In genomic region chr1:175692997-175693361, GRCm38 (mm10) we compare ENCODE assay signal across 8 mouse cellular contexts. TPM values are rescaled to one million over a fixed set of nuclear protein-coding genes. Genes with fewer than 3 reads are reported as not detected.
DNase-seq lines count a peak whose midpoint lies in the region; ATAC-seq and TF ChIP-seq lines count a peak whose summit lies in the region.

No protein-coding gene starts in this region.

- no peak for TF ChIP-seq POLR2A in liver, adult 2 months (IDR thresholded peaks at IDR 0.05; ENCODE audit: extremely low read depth, insufficient read depth, low read length)

- no peak for TF ChIP-seq CTCF in liver, adult 2 months (IDR thresholded peaks at IDR 0.05; ENCODE audit: low read depth, low read length)

- H3K9me3 ChIP-seq in embryonic facial prominence, embryonic 15.5 days (replicated peaks) = no peaks in the 10 kb centered on the region
- H3K9me3 ChIP-seq in limb, embryonic 11.5 days (ENCODE audit: control insufficient read depth, low read length) = no peaks in the 10 kb centered on the region
- H3K9me3 ChIP-seq in neural tube, embryonic 14.5 days (ENCODE audit: control insufficient read depth, low read length) = no peaks in the 10 kb centered on the region

- no peaks in the 10 kb centered on the region for H3K79me2 ChIP-seq in liver, adult 2 months (ENCODE audit: control insufficient read depth, insufficient read depth, low read length)

- WGBS in liver, adult 2 months = under 1% methylated on average over 16 of the region's 17 CpGs
- WGBS in embryonic facial prominence, embryonic 15.5 days = under 1% methylated on average over 17 of the region's 17 CpGs
- WGBS in limb, embryonic 11.5 days = under 1% methylated on average over 17 of the region's 17 CpGs
- WGBS in neural tube, embryonic 14.5 days = under 1% methylated on average over 17 of the region's 17 CpGs

- H3K4me1 ChIP-seq in liver, adult 2 months (ENCODE audit: control insufficient read depth, insufficient read depth, low read length) = peaks cover 3% of the 10 kb centered on the region
- H3K4me1 ChIP-seq in embryonic facial prominence, embryonic 15.5 days = peaks cover 18% of the 10 kb centered on the region
- H3K4me1 ChIP-seq in limb, embryonic 11.5 days (ENCODE audit: control insufficient read depth, insufficient read depth, low read length) = no peaks in the 10 kb centered on the region
- peaks cover 6% of the 10 kb centered on the region for H3K4me1 ChIP-seq in neural tube, embryonic 14.5 days (ENCODE audit: control insufficient read depth, insufficient read depth, low read length)

- no peak overlapping the region for H3K27ac ChIP-seq in liver, adult 2 months (replicated peaks; ENCODE audit: insufficient read depth, low read depth, low read length)
- no peak overlapping the region for H3K27ac ChIP-seq in embryonic facial prominence, embryonic 15.5 days (replicated peaks)
- H3K27ac ChIP-seq in limb, embryonic 11.5 days (replicated peaks; ENCODE audit: low read depth, low read length) = no peak overlapping the region
- no peak overlapping the region for H3K27ac ChIP-seq in neural tube, embryonic 14.5 days (ENCODE audit: low read depth, low read length)

- H3K36me3 ChIP-seq in liver, adult 2 months (ENCODE audit: control insufficient read depth, insufficient read depth, low read length) = no peaks in the 10 kb centered on the region
- H3K36me3 ChIP-seq in embryonic facial prominence, embryonic 15.5 days = peaks cover under 1% of the 10 kb centered on the region; the same call in 1 of the 2 replicates
- H3K36me3 ChIP-seq in limb, embryonic 11.5 days (ENCODE audit: control insufficient read depth, insufficient read depth, low read length) = no peaks in the 10 kb centered on the region
- H3K36me3 ChIP-seq in neural tube, embryonic 14.5 days (ENCODE audit: control insufficient read depth, insufficient read depth, low read length) = no peaks in the 10 kb centered on the region

- H3K4me2 ChIP-seq in embryonic facial prominence, embryonic 15.5 days (replicated peaks) = peak overlapping the region; percentile 92
- peak overlapping the region; percentile 36 for H3K4me2 ChIP-seq in limb, embryonic 11.5 days (ENCODE audit: low read depth, severe bottlenecking)
- H3K4me2 ChIP-seq in neural tube, embryonic 14.5 days (ENCODE audit: low read depth, low read length) = peak overlapping the region; percentile 87

- no peak; the same call in 1 of the 2 replicates for ATAC-seq in embryonic facial prominence, embryonic 15.5 days (ENCODE audit: insufficient number of reproducible peaks, low FRiP score, low TSS enrichment, low read depth)
- ATAC-seq in limb, embryonic 11.5 days (ENCODE audit: insufficient number of reproducible peaks, low FRiP score, low TSS enrichment, low read depth) = no peak
- no peak for ATAC-seq in neural tube, embryonic 14.5 days (ENCODE audit: low read depth)

- peak overlapping the region; percentile 39 for H3K9ac ChIP-seq in liver, adult 2 months (ENCODE audit: low read depth, low read length)
- H3K9ac ChIP-seq in embryonic facial prominence, embryonic 15.5 days = no peak overlapping the region
- no peak overlapping the region; the same call in 1 of the 2 replicates for H3K9ac ChIP-seq in limb, embryonic 11.5 days (ENCODE audit: low read length)
- H3K9ac ChIP-seq in neural tube, embryonic 14.5 days (replicated peaks; ENCODE audit: low read depth, low read length) = no peak overlapping the region

- H3K4me3 ChIP-seq in liver, adult 2 months (ENCODE audit: insufficient read depth, low read depth, low read length) = peak overlapping the region; percentile 39
- peak overlapping the region; percentile 84 for H3K4me3 ChIP-seq in embryonic facial prominence, embryonic 15.5 days (replicated peaks)
- peak overlapping the region; percentile 12 for H3K4me3 ChIP-seq in limb, embryonic 11.5 days (ENCODE audit: low read depth, low read length)
- H3K4me3 ChIP-seq in neural tube, embryonic 14.5 days (ENCODE audit: low read depth, low read length) = peak overlapping the region; percentile 72

- no peak for DNase-seq in liver, adult 2 months (ENCODE audit: extremely low read depth, low read depth, low spot score)
- DNase-seq in liver = no peak
- no peak for DNase-seq in limb, embryonic 11.5 days (ENCODE audit: low spot score)
- no peak for DNase-seq in urinary bladder, postnatal 10 days (ENCODE audit: low spot score)
- DNase-seq in adrenal gland, postnatal 14 days = no peak
- no peak for DNase-seq in retina, embryonic 14.5 days (ENCODE audit: low spot score)

- H3K27me3 ChIP-seq in liver, adult 2 months (ENCODE audit: control insufficient read depth, insufficient read depth, low read length) = no peaks in the 10 kb centered on the region
- H3K27me3 ChIP-seq in embryonic facial prominence, embryonic 15.5 days = no peaks in the 10 kb centered on the region
- H3K27me3 ChIP-seq in limb, embryonic 11.5 days (ENCODE audit: control insufficient read depth, insufficient read depth, low read length) = no peaks in the 10 kb centered on the region
- H3K27me3 ChIP-seq in neural tube, embryonic 14.5 days (ENCODE audit: control insufficient read depth, insufficient read depth, low read length) = no peaks in the 10 kb centered on the region

RNA-seq across cellular contexts. Expression of gene Chml, which starts 0.3 kb away (rescaled TPM):
- total RNA-seq in liver, adult 2 months (2014; rRNA removed) = 1.8 and 2.3 TPM in 2 replicates
- polyA plus RNA-seq in liver, adult 2 months (2012; rRNA removed) = 0.98 and 1.6 TPM in 2 replicates
- polyA plus RNA-seq in embryonic facial prominence, embryonic 15.5 days (2015; fragmentation: Nextera tagmentation; extraction: Ambion mirVana) = 1.6 and 1.9 TPM in 2 replicates
- 3.6 and 5.2 TPM in 2 replicates for polyA plus RNA-seq in limb, embryonic 11.5 days (2014; fragmentation: Nextera tagmentation; extraction: Ambion mirVana)
- polyA plus RNA-seq in neural tube, embryonic 14.5 days (2014; fragmentation: Nextera tagmentation; extraction: Ambion mirVana) = 5.6 and 6.8 TPM in 2 replicates
- total RNA-seq in adrenal gland, postnatal 14 days (2021) = 6.6 and 7.2 TPM in 2 replicates

RNA-seq across cellular contexts. Expression of gene Opn3, which starts 0.4 kb away (rescaled TPM):
- total RNA-seq in liver, adult 2 months (2014; rRNA removed) = 0.18 and 0.40 TPM in 2 replicates
- 0.21 and 0.28 TPM in 2 replicates for polyA plus RNA-seq in liver, adult 2 months (2012; rRNA removed)
- 4.6 and 5.2 TPM in 2 replicates for polyA plus RNA-seq in embryonic facial prominence, embryonic 15.5 days (2015; fragmentation: Nextera tagmentation; extraction: Ambion mirVana)
- polyA plus RNA-seq in limb, embryonic 11.5 days (2014; fragmentation: Nextera tagmentation; extraction: Ambion mirVana) = 10.5 and 11.8 TPM in 2 replicates
- 6.9 and 9.2 TPM in 2 replicates for polyA plus RNA-seq in neural tube, embryonic 14.5 days (2014; fragmentation: Nextera tagmentation; extraction: Ambion mirVana)
- 5.3 and 5.9 TPM in 2 replicates for total RNA-seq in adrenal gland, postnatal 14 days (2021)

RNA-seq across cellular contexts. Expression of gene Wdr64, which starts 5.4 kb away (rescaled TPM):
- not detected in 2 replicates for total RNA-seq in liver, adult 2 months (2014; rRNA removed)
- not detected in 2 replicates for polyA plus RNA-seq in liver, adult 2 months (2012; rRNA removed)
- not detected in 2 replicates for polyA plus RNA-seq in embryonic facial prominence, embryonic 15.5 days (2015; fragmentation: Nextera tagmentation; extraction: Ambion mirVana)
- polyA plus RNA-seq in limb, embryonic 11.5 days (2014; fragmentation: Nextera tagmentation; extraction: Ambion mirVana) = not detected in 2 replicates
- polyA plus RNA-seq in neural tube, embryonic 14.5 days (2014; fragmentation: Nextera tagmentation; extraction: Ambion mirVana) = not detected in 2 replicates
- total RNA-seq in adrenal gland, postnatal 14 days (2021) = not detected in 2 replicates

Comparison
In these comparisons a context has a peak if more than half of its experiments do, and no peak if none do; other contexts are left out.
1. H3K4me3 ChIP-seq: peak in every context shown above with its lines; median percentile 84 in embryonic facial prominence, embryonic 15.5 days; 72 in neural tube, embryonic 14.5 days; 39 in liver, adult 2 months; 12 in limb, embryonic 11.5 days.
2. H3K4me2 ChIP-seq: peak in every context shown above with its lines; median percentile 92 in embryonic facial prominence, embryonic 15.5 days; 87 in neural tube, embryonic 14.5 days; 36 in limb, embryonic 11.5 days.